Mouse (Mus musculus) cerebellum, adult 9-10 months (tissue): ENCODE measurements at regions not wholly inside any gene's neighbourhood (a gene's known extent, or its start where the extent isn't known, plus 50 kb on each side); places are given as distances from the start of the nearest gene placed in this dataset.

Experiments
- DNase-seq: peaks from one replicate; pipeline ENCODE4 v3.0.0; 2022

DNA sequence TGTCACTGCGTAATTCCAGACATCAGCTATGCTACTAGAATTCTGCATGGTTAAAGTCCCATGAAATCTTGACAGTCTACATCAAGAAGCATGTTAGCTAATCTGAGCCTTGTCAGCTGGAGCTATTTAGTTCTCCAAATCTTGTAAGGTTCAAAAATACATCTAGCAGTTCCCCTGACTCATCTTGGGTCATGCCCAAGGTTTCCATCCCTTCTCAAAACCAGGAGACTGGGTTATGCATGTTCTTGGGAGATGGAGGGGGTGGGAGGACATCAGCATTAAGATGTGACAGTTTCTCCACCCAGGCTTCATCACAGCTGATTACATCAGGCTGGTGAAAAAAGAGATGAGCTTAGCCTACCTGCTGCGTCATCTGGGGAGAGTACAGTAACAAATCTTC, 495.3 kb upstream of the 4930452B06Rik start:
- no peak for DNase-seq

- no peak for DNase-seq
Measured at GRCm38 (mm10) chr14:9157941-9158340, 491.9 kb upstream of the 4930452B06Rik start.

- DNase-seq, result no peak
Measured at GRCm38 (mm10) chr14:9150841-9151240, 484.8 kb upstream of the 4930452B06Rik start.

GRCm38 (mm10) chr14:9146595-9147219, 480.7 kb upstream of the 4930452B06Rik start:
- DNase-seq, result no peak

GRCm38 (mm10) chr14:9105708-9106107, 439.7 kb upstream of the 4930452B06Rik start:
- DNase-seq, result no peak

GRCm38 (mm10) chr14:9089625-9090326, 423.7 kb upstream of the 4930452B06Rik start:
- DNase-seq, result no peak

GRCm38 (mm10) chr14:9087103-9087502, 421.1 kb upstream of the 4930452B06Rik start:
- DNase-seq, result no peak

DNA sequence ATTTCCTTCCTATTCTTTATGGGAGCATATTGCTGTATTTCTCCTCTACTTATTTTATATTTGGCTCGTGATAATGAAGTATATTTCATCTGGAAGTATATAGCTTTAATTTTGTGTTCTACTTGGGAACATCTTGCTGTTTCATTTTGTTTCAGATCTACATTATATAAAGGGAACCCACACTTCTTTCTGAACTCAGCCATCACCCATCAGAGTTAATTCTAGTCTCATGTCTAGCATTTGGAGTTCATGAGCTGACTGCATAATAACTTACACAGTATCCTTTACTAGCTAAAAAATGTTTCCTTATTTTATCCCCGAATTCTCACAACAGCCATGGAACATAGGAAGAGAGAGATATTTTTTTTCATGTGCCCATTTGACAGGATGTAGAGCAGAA, 413.6 kb upstream of the 4930452B06Rik start:
- no peak for DNase-seq

DNA sequence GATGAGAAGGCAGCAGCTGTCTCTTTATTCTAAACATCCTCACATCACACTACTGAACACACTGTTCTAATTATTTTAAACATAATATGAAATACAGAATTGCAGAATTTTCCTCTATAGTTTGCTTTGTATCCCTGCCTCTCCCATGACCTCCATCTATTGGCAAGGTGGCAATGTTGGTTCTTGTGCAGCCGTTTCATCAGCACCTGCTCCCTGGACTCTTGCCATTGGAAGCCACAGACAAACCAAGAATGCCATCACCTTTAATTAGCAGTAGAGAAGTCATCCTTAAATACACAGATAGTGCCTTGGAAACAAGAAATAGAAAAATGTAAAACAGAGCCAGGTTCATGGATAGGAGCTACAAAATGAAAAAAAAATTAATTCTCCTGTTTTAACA, 413.0 kb upstream of the 4930452B06Rik start:
- no peak for DNase-seq

DNA sequence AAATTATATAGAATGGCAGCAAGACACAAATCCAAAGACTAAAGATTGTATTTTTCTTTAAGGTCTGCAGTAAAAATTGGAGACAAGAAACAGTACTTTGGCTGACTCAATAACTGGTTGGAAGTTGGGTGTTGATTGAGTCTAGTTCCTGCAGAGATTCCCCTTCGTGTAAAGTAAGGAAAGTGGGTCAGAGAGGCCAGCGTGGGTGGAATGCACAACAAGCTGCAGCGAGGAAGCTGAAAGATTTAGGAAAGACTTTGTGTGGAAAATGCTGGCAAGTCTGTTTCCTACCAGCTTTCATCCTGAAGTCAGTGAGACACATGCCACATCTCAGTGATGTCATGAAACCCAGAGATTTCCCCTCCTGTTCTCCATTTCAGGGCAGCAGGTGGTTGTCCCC, 405.1 kb upstream of the 4930452B06Rik start:
- DNase-seq, result no peak

DNA sequence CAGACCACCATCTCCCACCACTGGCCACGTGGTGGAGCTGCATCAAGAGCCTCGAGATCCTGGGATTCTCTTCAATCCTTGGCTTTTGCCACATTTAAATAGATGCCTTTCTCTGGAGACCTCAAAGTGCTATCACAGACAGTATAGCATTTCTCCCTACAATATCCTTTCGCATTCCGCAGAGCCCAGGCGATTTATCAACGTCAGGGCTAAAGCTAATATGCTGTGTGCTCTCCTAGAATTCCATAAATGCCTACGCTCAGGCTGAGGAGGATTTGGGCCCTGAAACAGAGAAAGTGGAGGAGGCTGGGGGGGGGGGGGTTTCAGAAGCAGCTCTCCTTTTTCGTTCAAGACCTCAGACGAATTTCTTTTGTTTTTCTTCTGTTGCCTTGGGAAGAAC, 394.0 kb upstream of the 4930452B06Rik start:
- no peak for DNase-seq

- no peak for DNase-seq
Measured at GRCm38 (mm10) chr14:9028811-9029210, 362.8 kb upstream of the 4930452B06Rik start.

GRCm38 (mm10) chr14:9015826-9016225, 349.8 kb upstream of the 4930452B06Rik start:
- no peak for DNase-seq

DNA sequence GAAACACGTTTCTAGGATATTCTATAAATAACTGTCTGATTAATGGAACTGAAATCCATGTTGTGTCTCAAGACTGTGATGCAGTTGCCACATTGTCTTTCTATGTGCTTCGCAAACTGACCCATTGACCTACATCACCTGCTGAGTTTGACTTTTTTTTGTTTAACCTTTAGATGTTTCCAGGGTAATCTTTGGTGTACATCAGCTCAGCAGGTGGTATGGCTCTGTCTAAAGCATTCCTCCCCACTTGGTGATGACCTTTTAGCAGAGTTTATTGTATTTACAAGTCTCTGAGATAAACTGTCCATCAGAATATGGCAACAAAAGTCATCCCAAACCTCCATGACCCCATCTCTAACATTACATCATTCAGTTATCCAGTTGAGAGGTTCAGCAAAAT, 337.0 kb upstream of the 4930452B06Rik start:
- no peak for DNase-seq

DNA sequence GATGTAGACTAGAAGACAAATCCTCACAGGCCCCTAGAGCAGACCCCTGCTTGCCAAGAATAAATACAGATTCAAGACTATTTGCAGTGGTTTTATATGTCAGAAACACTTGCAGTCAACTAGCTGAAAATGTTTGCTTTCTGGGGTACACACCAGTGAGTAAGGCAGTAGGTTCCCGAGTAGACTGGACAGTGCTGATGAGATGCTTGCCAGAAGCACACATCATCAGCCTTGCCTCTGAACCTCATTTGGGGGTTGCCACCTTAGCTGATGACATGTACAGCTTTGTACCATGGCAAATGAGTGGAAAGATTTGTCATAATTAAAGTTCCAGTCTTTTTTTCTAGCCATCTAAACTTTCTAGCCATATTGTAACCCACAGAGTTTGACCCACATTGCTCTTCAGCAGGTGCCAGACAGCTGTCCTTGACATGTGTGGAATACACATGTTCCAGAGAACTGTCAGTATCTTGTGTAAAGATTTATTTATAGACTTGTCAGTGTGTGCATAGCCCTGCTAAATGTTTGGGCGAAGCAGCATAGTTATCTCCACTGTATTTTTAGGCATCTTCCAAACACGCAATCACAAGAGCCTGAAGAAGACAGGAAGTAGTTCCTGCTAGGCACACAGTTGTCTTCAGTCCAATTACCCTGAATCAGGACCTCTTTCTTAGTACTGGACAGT, 334.5 kb upstream of the 4930452B06Rik start:
- no peak for DNase-seq

DNA sequence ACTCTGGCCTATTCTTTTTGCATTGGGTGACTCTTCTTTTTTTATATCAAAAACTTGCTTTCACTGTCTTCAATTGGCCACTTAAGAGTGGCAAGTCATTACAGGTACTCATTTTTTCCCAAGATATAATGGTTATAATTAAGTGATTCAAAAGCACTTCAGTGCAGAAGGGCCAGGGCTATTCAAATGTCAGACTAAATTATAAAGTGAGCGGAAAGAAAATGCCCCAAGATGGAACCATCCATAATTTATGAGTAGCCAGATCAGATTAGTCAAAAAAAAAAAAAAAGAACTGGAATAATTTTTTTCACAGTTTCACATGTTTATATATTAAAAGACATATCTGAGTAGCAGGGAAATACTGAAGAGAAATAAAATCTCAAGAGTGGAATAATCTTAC, 333.8 kb upstream of the 4930452B06Rik start:
- no peak for DNase-seq

- DNase-seq, result no peak
Measured at GRCm38 (mm10) chr14:8993421-8993820, 327.4 kb upstream of the 4930452B06Rik start.

- DNase-seq, result no peak
Measured at GRCm38 (mm10) chr14:8985086-8985793, 319.2 kb upstream of the 4930452B06Rik start.

GRCm38 (mm10) chr14:8961554-8961953, 295.5 kb upstream of the 4930452B06Rik start:
- DNase-seq, result no peak

- no peak for DNase-seq
Measured at GRCm38 (mm10) chr14:8952853-8953397, 286.9 kb upstream of the 4930452B06Rik start.

GRCm38 (mm10) chr14:8948751-8949150, 282.7 kb upstream of the 4930452B06Rik start:
- no peak for DNase-seq

DNA sequence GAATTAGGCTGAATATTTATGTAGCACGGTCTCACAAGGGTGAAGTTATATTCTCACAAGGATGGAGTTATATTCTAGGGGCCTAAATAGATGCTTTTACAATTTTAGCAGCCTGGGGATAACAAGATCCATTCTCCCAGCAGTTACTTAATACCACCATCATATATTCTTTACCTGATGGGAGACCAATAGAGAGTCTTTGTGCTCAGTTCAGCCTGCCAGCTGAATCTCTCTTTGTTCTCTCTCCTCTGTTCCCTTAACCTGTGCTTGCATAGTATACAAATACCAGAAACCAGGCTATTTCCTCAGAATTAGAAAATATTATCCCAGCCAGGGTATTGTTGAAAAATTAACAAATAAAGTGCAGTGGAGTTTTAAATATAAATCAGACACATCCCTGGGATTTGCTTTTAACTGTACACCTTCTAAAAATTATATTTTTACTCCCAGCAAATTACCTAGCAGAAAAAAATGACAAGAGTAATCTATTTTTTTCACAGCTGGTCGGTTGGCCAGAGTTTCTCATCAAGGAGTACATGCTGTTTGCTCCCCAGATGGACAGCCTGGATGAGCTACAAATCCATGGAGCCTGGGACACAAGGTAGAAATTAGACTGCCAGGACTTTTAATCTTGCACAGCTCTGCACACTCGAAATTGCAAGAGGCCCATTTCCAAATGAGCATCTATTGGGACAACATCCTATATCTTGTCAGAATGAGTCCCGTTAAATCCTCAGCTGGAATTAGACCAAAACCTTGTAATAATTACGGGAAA, 281.0 kb upstream of the 4930452B06Rik start:
- no peak for DNase-seq
